Mouse (Mus musculus): ENCODE data around the gene Dcps. TPM values are rescaled to one million over a fixed set of nuclear protein-coding genes. Genes with fewer than 3 reads are reported as not detected.

Gene Dcps
- polyA plus RNA-seq, 1 experiment from 2014 or later, result 85.1 TPM

- Histone ChIP-seq H3K27ac (replicated peaks) (no peak overlapping the region), H3K36me3 (no peaks in the 10 kb centered on the region), H3K27me3 (no peaks in the 10 kb centered on the region), H3K4me2 (replicated peaks) (no peak overlapping the region), H3K4me1 (no peaks in the 10 kb centered on the region), H3K4me3 (no peak overlapping the region), H3K9me3 (no peaks in the 10 kb centered on the region), H3K9ac (replicated peaks) (no peak overlapping the region)
- WGBS, result 84% methylated on average over 4 of the region's 4 CpGs
- no peak for ATAC-seq (ENCODE audit: low FRiP score, low read depth)
Measured at GRCm38 (mm10) chr9:35098762-35099161, 77.1 kb downstream of the Dcps start.

- Histone ChIP-seq H3K27ac (replicated peaks) (no peak overlapping the region), H3K27me3 (no peaks in the 10 kb centered on the region), H3K9ac (replicated peaks) (no peak overlapping the region), H3K9me3 (no peaks in the 10 kb centered on the region), H3K4me3 (no peak overlapping the region), H3K36me3 (no peaks in the 10 kb centered on the region), H3K4me2 (replicated peaks) (no peak overlapping the region), H3K4me1 (no peaks in the 10 kb centered on the region)
- 90% methylated on average over 4 of the region's 4 CpGs for WGBS
- no peak for ATAC-seq (ENCODE audit: low FRiP score, low read depth)
Measured at GRCm38 (mm10) chr9:35097901-35098300, 78.0 kb downstream of the Dcps start.

GRCm38 (mm10) chr9:35095726-35096125, 80.1 kb downstream of the Dcps start:
- H3K4me1 ChIP-seq, result no peaks in the 10 kb centered on the region
- H3K27ac ChIP-seq (replicated peaks), result no peak overlapping the region
- no peak for ATAC-seq (ENCODE audit: low FRiP score, low read depth)
- 89% methylated on average over 1 of the region's 1 CpGs for WGBS
- no peak overlapping the region for H3K4me3 ChIP-seq
- no peak overlapping the region for H3K9ac ChIP-seq (replicated peaks)
- H3K27me3 ChIP-seq, result no peaks in the 10 kb centered on the region
- no peak overlapping the region for H3K4me2 ChIP-seq (replicated peaks)
- no peaks in the 10 kb centered on the region for H3K9me3 ChIP-seq
- no peaks in the 10 kb centered on the region for H3K36me3 ChIP-seq

GRCm38 (mm10) chr9:35093350-35093749, 82.5 kb downstream of the Dcps start:
- Histone ChIP-seq H3K27ac (replicated peaks) (no peak overlapping the region), H3K36me3 (no peaks in the 10 kb centered on the region), H3K4me1 (no peaks in the 10 kb centered on the region), H3K27me3 (no peaks in the 10 kb centered on the region), H3K4me2 (replicated peaks) (no peak overlapping the region), H3K9me3 (no peaks in the 10 kb centered on the region), H3K9ac (replicated peaks) (no peak overlapping the region), H3K4me3 (no peak overlapping the region)
- ATAC-seq (ENCODE audit: low FRiP score, low read depth), result no peak
- 94% methylated on average over 3 of the region's 3 CpGs for WGBS

GRCm38 (mm10) chr9:35092904-35093303, 83.0 kb downstream of the Dcps start:
- no peaks in the 10 kb centered on the region for H3K9me3 ChIP-seq

More at GRCm38 (mm10) chr9:35092904-35093303, 83.0 kb downstream of the Dcps start:
- ATAC-seq (ENCODE audit: low FRiP score, low read depth), result no peak
- Histone ChIP-seq H3K4me3 (no peak overlapping the region), H3K9ac (replicated peaks) (no peak overlapping the region), H3K4me2 (replicated peaks) (no peak overlapping the region), H3K27ac (replicated peaks) (no peak overlapping the region), H3K4me1 (no peaks in the 10 kb centered on the region), H3K27me3 (no peaks in the 10 kb centered on the region), H3K36me3 (no peaks in the 10 kb centered on the region)
- WGBS, result 91% methylated on average over 2 of the region's 2 CpGs

Other genes starting within 250 kb of the Dcps start
- 9.0 and 11.4 TPM in 2 replicates for gene St3gal4, start 56.8 kb downstream of the Dcps start, polyA plus RNA-seq (2016; fragmentation: Nextera tagmentation; extraction: Ambion mirVana)
- 86.4 and 91.2 TPM in 2 replicates for gene Srpr, start 24.1 kb upstream of the Dcps start, polyA plus RNA-seq (2016; fragmentation: Nextera tagmentation; extraction: Ambion mirVana)
- gene Tirap, start 24.2 kb upstream of the Dcps start, polyA plus RNA-seq (2016; fragmentation: Nextera tagmentation; extraction: Ambion mirVana), result 11.2 and 12.4 TPM in 2 replicates
- 48.5 and 52.6 TPM in 2 replicates for gene Foxred1, start 35.0 kb upstream of the Dcps start, polyA plus RNA-seq (2016; fragmentation: Nextera tagmentation; extraction: Ambion mirVana)
- gene Fam118b, start 91.7 kb upstream of the Dcps start, polyA plus RNA-seq (2016; fragmentation: Nextera tagmentation; extraction: Ambion mirVana), result 69.3 and 70.1 TPM in 2 replicates
- gene Rpusd4, start 91.8 kb upstream of the Dcps start, polyA plus RNA-seq (2016; fragmentation: Nextera tagmentation; extraction: Ambion mirVana), result 26.0 and 26.9 TPM in 2 replicates
- 19.7 and 22.8 TPM in 2 replicates for gene Cdon, start 245.1 kb upstream of the Dcps start, polyA plus RNA-seq (2016; fragmentation: Nextera tagmentation; extraction: Ambion mirVana)

Data from midbrain, embryonic 12.5 days (tissue).